Mouse (Mus musculus): ENCODE data around the gene Sco2. TPM values are rescaled to one million over a fixed set of nuclear protein-coding genes. Genes with fewer than 3 reads are reported as not detected.

Gene Sco2
- total and polyA plus RNA-seq, 2 experiments from 2014 or later, result 24.2 to 34.6 TPM

- 83% methylated on average over 5 of the region's 5 CpGs for WGBS
- H3K27me3 ChIP-seq (ENCODE audit: insufficient read depth, low read length), result no peaks in the 10 kb centered on the region
- H3K27ac ChIP-seq (ENCODE audit: low read depth, low read length), result no peak overlapping the region
- H3K9me3 ChIP-seq (ENCODE audit: low read length), result no peaks in the 10 kb centered on the region
- H3K4me1 ChIP-seq (ENCODE audit: insufficient read depth), result peaks cover 7% of the 10 kb centered on the region; the same call in 1 of the 2 replicates
- H3K36me3 ChIP-seq (ENCODE audit: insufficient read depth), result peaks cover 31% of the 10 kb centered on the region
- ATAC-seq, result no peak
- no peak overlapping the region for H3K4me2 ChIP-seq (ENCODE audit: low read depth)
- TF ChIP-seq CTCF (IDR thresholded peaks at IDR 0.05; ENCODE audit: low read depth), result no peak
- H3K4me3 ChIP-seq (ENCODE audit: low read depth, low read length), result no peak overlapping the region
- no peak for DNase-seq
- no peak overlapping the region for H3K9ac ChIP-seq
Measured at GRCm38 (mm10) chr15:89350447-89350846, 23.2 kb downstream of the Sco2 start.

GRCm38 (mm10) chr15:89343325-89343724, 30.3 kb downstream of the Sco2 start:
- Histone ChIP-seq H3K27ac (ENCODE audit: low read depth, low read length) (no peak overlapping the region), H3K4me2 (ENCODE audit: low read depth) (no peak overlapping the region), H3K4me1 (ENCODE audit: insufficient read depth) (no peaks in the 10 kb centered on the region), H3K9ac (no peak overlapping the region), H3K27me3 (ENCODE audit: insufficient read depth, low read length) (no peaks in the 10 kb centered on the region), H3K9me3 (ENCODE audit: low read length) (no peaks in the 10 kb centered on the region), H3K4me3 (ENCODE audit: low read depth, low read length) (no peak overlapping the region), H3K36me3 (ENCODE audit: insufficient read depth) (no peaks in the 10 kb centered on the region)
- no peak for DNase-seq
- 78% methylated on average over 3 of the region's 3 CpGs for WGBS
- no peak for ATAC-seq
- TF ChIP-seq CTCF (IDR thresholded peaks at IDR 0.05; ENCODE audit: low read depth), result no peak

GRCm38 (mm10) chr15:89341678-89342077, 32.0 kb downstream of the Sco2 start:
- ATAC-seq, result no peak
- Histone ChIP-seq H3K4me3 (ENCODE audit: low read depth, low read length) (no peak overlapping the region), H3K27ac (ENCODE audit: low read depth, low read length) (no peak overlapping the region), H3K4me2 (ENCODE audit: low read depth) (no peak overlapping the region), H3K9me3 (ENCODE audit: low read length) (no peaks in the 10 kb centered on the region), H3K9ac (no peak overlapping the region), H3K27me3 (ENCODE audit: insufficient read depth, low read length) (no peaks in the 10 kb centered on the region), H3K4me1 (ENCODE audit: insufficient read depth) (no peaks in the 10 kb centered on the region), H3K36me3 (ENCODE audit: insufficient read depth) (no peaks in the 10 kb centered on the region)
- WGBS, result 32% methylated on average over 1 of the region's 1 CpGs
- no peak for DNase-seq
- no peak for TF ChIP-seq CTCF (IDR thresholded peaks at IDR 0.05; ENCODE audit: low read depth)

GRCm38 (mm10) chr15:89340136-89340535, 33.5 kb downstream of the Sco2 start:
- Histone ChIP-seq H3K27me3 (ENCODE audit: insufficient read depth, low read length) (no peaks in the 10 kb centered on the region), H3K27ac (ENCODE audit: low read depth, low read length) (no peak overlapping the region), H3K36me3 (ENCODE audit: insufficient read depth) (no peaks in the 10 kb centered on the region), H3K4me3 (ENCODE audit: low read depth, low read length) (no peak overlapping the region), H3K4me1 (ENCODE audit: insufficient read depth) (no peaks in the 10 kb centered on the region), H3K9ac (no peak overlapping the region), H3K9me3 (ENCODE audit: low read length) (no peaks in the 10 kb centered on the region), H3K4me2 (ENCODE audit: low read depth) (no peak overlapping the region)
- ATAC-seq, result no peak
- no peak for DNase-seq
- 89% methylated on average over 3 of the region's 3 CpGs for WGBS
- TF ChIP-seq CTCF (IDR thresholded peaks at IDR 0.05; ENCODE audit: low read depth), result no peak

GRCm38 (mm10) chr15:89339696-89340095, 34.0 kb downstream of the Sco2 start:
- WGBS, result 93% methylated on average over 2 of the region's 2 CpGs
- Histone ChIP-seq H3K4me2 (ENCODE audit: low read depth) (no peak overlapping the region), H3K9me3 (ENCODE audit: low read length) (no peaks in the 10 kb centered on the region), H3K4me3 (ENCODE audit: low read depth, low read length) (no peak overlapping the region), H3K36me3 (ENCODE audit: insufficient read depth) (no peaks in the 10 kb centered on the region), H3K27me3 (ENCODE audit: insufficient read depth, low read length) (no peaks in the 10 kb centered on the region), H3K9ac (no peak overlapping the region), H3K27ac (ENCODE audit: low read depth, low read length) (no peak overlapping the region), H3K4me1 (ENCODE audit: insufficient read depth) (no peaks in the 10 kb centered on the region)
- DNase-seq, result no peak
- no peak for TF ChIP-seq CTCF (IDR thresholded peaks at IDR 0.05; ENCODE audit: low read depth)
- ATAC-seq, result no peak

- Histone ChIP-seq H3K27me3 (ENCODE audit: insufficient read depth, low read length) (no peaks in the 10 kb centered on the region), H3K4me3 (ENCODE audit: low read depth, low read length) (no peak overlapping the region), H3K9ac (no peak overlapping the region), H3K4me2 (ENCODE audit: low read depth) (no peak overlapping the region), H3K9me3 (ENCODE audit: low read length) (no peaks in the 10 kb centered on the region), H3K36me3 (ENCODE audit: insufficient read depth) (no peaks in the 10 kb centered on the region), H3K4me1 (ENCODE audit: insufficient read depth) (no peaks in the 10 kb centered on the region), H3K27ac (ENCODE audit: low read depth, low read length) (no peak overlapping the region)
- WGBS, result 85% methylated on average over 14 of the region's 14 CpGs
- no peak for TF ChIP-seq CTCF (IDR thresholded peaks at IDR 0.05; ENCODE audit: low read depth)
- DNase-seq, result no peak
- no peak for ATAC-seq
Measured at GRCm38 (mm10) chr15:89336422-89336821, 37.2 kb downstream of the Sco2 start.

DNA sequence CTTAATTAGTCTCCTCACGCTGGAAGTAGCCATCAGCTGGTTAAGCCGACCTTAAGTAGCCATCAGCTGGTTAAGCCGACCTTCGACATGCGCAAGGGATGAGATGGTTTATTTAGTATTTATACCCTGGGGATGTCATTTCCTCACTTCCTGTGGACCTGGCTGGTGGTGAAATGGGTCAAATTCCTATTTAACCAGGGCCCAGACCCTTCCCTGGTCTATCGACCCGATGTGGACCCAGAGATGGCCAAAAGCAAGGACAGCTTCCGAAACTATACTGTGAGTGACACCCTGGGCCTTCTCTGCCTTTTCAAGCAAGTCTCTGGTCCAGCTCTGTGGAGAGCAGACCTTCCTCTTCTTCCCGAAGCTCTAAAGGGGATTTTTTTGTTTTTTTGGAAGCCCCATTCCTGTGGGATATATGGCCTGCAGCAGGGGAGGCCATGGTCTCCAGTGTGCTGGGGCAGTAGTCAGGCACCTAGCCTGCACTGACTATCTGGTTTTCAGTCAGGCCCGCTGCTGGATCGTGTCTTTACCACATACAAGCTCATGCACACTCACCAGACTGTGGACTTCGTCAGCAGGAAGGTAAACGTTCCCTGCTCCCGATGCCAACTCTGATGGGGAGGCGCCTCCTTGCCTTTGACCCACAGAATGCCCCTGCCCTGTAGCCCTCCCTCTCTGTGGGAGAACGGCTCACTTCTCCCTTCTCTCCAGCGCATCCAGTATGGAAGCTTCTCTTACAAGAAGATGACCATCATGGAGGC, 38.7 kb downstream of the Sco2 start:
- Histone ChIP-seq H3K36me3 (ENCODE audit: insufficient read depth) (no peaks in the 10 kb centered on the region), H3K4me3 (ENCODE audit: low read depth, low read length) (no peak overlapping the region), H3K4me2 (ENCODE audit: low read depth) (no peak overlapping the region), H3K9me3 (ENCODE audit: low read length) (no peaks in the 10 kb centered on the region), H3K27me3 (ENCODE audit: insufficient read depth, low read length) (no peaks in the 10 kb centered on the region), H3K9ac (no peak overlapping the region), H3K4me1 (ENCODE audit: insufficient read depth) (no peaks in the 10 kb centered on the region), H3K27ac (ENCODE audit: low read depth, low read length) (no peak overlapping the region)
- DNase-seq (no peak), ATAC-seq (no peak)
- TF ChIP-seq CTCF (IDR thresholded peaks at IDR 0.05; ENCODE audit: low read depth), result no peak
- 85% methylated on average over 17 of the region's 17 CpGs for WGBS

Data from forebrain, postnatal 0 days (tissue).